ENCODE assay signal across 8 mouse cellular contexts in the genomic region with DNA sequence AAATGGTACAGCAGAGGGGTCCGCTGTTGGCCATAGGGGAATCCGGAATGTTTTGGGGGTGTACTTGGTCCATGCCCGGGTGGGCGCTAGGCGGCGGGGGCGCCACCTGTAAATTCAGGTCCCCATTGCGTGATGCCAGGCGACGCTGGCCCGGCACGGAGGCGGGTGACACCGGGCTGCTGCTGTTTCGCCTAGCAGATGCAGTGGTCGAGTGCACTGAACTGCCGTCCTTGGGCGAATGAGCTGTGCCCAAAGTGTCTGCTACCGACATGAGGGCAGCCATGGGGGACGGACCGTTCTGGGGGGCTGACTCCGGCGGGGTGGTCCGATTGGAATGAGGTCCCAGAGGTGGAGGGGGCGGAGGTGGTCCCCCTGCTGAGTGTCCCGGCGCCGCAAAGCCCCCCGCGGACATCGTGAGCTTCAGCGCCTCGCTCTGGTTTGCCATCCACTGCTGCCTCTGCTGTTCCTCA. TPM values are rescaled to one million over a fixed set of nuclear protein-coding genes. Genes with fewer than 3 reads are reported as not detected.
DNase-seq lines count a peak whose midpoint lies in the region; ATAC-seq lines count a peak whose summit lies in the region.

No protein-coding gene starts in this region.

- no peak overlapping the region for H3K27ac ChIP-seq in liver, embryonic 16.5 days (ENCODE audit: low read length)

- no peak overlapping the region; the same call in 1 of the 2 replicates for H3K9ac ChIP-seq in liver, embryonic 16.5 days (ENCODE audit: low read depth, low read length)

- no peaks in the 10 kb centered on the region for H3K9me3 ChIP-seq in liver, embryonic 16.5 days (replicated peaks; ENCODE audit: control insufficient read depth, low read length)

- 24% methylated on average over 33 of the region's 33 CpGs for WGBS in liver, embryonic 16.5 days (ENCODE audit: insufficient replicate concordance)

- peak overlapping the region; percentile 64 for H3K4me2 ChIP-seq in liver, embryonic 16.5 days (ENCODE audit: low read depth, low read length)

- H3K4me1 ChIP-seq in liver, embryonic 16.5 days (ENCODE audit: control insufficient read depth, low read depth, low read length): peaks cover 7% of the 10 kb centered on the region

- peaks cover 65% of the 10 kb centered on the region for H3K27me3 ChIP-seq in liver, embryonic 16.5 days (ENCODE audit: control insufficient read depth, insufficient read depth, low read depth, low read length)

- H3K4me3 ChIP-seq in liver, embryonic 16.5 days (ENCODE audit: low read depth, low read length): peak overlapping the region; percentile 64

- no peaks in the 10 kb centered on the region for H3K36me3 ChIP-seq in liver, embryonic 16.5 days (ENCODE audit: control insufficient read depth, insufficient read depth)

- no peak for ATAC-seq in liver, embryonic 16.5 days (ENCODE audit: low read depth)

- peak; percentile 36 for DNase-seq in kidney, adult 18-20 months
- no peak for DNase-seq in kidney, adult 9 months
- peak; percentile 33 for DNase-seq in adrenal gland, postnatal 25 days
- DNase-seq in heart, postnatal 4 days: peak; percentile 57
- no peak for DNase-seq in right cerebral cortex, adult 18-20 months
- no peak for DNase-seq in right cerebral cortex, adult 2 months (ENCODE audit: low spot score in 2 of 2)
- no peak for DNase-seq in urinary bladder, postnatal 14 days (ENCODE audit: low spot score)

RNA-seq across cellular contexts. Expression of gene Irf2bpl, which starts 2.8 kb away (rescaled TPM):
- 65.4 and 74.6 TPM in 2 replicates for total RNA-seq in adrenal gland, postnatal 25 days (2021)
- total RNA-seq in heart, postnatal 4 days (2021): 10 to 100 TPM; 85.8 to 86.2 TPM
- polyA plus RNA-seq in liver, embryonic 16.5 days (2015; fragmentation: Nextera tagmentation; extraction: Ambion mirVana): 1.8 and 2.3 TPM in 2 replicates

Comparison
In these comparisons a context has a peak if more than half of its experiments do, and no peak if none do; other contexts are left out.
1. DNase-seq: peak in kidney, adult 18-20 months (single experiment), adrenal gland, postnatal 25 days (single experiment) and heart, postnatal 4 days (single experiment); none in kidney, adult 9 months (single experiment), right cerebral cortex, adult 18-20 months (single experiment), right cerebral cortex, adult 2 months (0 of 2) and urinary bladder, postnatal 14 days (single experiment).